Mouse (Mus musculus): Measurements from ENCODE around the gene Ptprn2. TPM values are rescaled to one million over a fixed set of nuclear protein-coding genes. Genes with fewer than 3 reads are reported as not detected.

The Ptprn2 gene
- polyA plus RNA-seq, 1 experiment from 2014 or later: 0.15 TPM

GRCm38 (mm10) chr12:116648584-116649206 is 163.2 kb downstream of the Ptprn2 start:
- H3K27me3 ChIP-seq (replicated peaks): 0 out of 2 replicates have a peak, but pooled peaks cover 8% of the 10 kb centered on the region
- no peak overlapping the region for H3K4me3 ChIP-seq
- H3K9me3 ChIP-seq: no peaks in the 10 kb centered on the region
- no peaks in the 10 kb centered on the region for H3K36me3 ChIP-seq
- no peak overlapping the region for H3K27ac ChIP-seq (replicated peaks)
- WGBS: 61% methylated on average over 4 of the region's 4 CpGs
- no peak for ATAC-seq (ENCODE audit: extremely low read depth, insufficient number of reproducible peaks, low FRiP score, low TSS enrichment)
- no peaks in the 10 kb centered on the region for H3K4me1 ChIP-seq
- H3K4me2 ChIP-seq: no peak overlapping the region
- H3K9ac ChIP-seq: no peak overlapping the region

DNA sequence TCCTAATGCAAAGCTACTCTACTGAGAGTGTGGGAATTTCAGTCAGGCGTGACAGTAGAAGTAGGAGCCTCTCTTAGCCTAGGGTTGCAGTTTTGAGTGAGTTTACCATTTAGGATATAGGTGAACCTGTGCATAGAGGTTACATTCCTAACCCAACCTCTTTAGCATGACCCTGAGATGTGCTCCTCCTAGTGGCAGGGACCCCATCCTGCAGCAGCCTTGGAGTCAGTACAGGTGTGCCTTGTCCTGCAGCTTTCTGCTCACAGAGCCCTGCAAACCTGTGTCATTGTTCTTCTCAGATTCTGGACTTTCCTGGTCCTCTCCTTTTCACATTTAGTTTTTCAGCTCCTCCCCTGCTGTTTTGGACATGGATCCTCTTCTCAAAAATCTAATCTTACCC is 168.2 kb downstream of the Ptprn2 start:
- Histone ChIP-seq H3K9ac (no peak overlapping the region), H3K27me3 (replicated peaks) (no peaks in the 10 kb centered on the region), H3K9me3 (no peaks in the 10 kb centered on the region), H3K4me1 (no peaks in the 10 kb centered on the region), H3K4me2 (no peak overlapping the region), H3K36me3 (no peaks in the 10 kb centered on the region), H3K27ac (replicated peaks) (no peak overlapping the region), H3K4me3 (no peak overlapping the region)
- WGBS: 55% methylated on average over 1 of the region's 1 CpGs
- no peak for ATAC-seq (ENCODE audit: extremely low read depth, insufficient number of reproducible peaks, low FRiP score, low TSS enrichment)

- Histone ChIP-seq H3K36me3 (no peaks in the 10 kb centered on the region), H3K27me3 (replicated peaks) (no peaks in the 10 kb centered on the region), H3K4me2 (no peak overlapping the region), H3K9ac (no peak overlapping the region), H3K9me3 (no peaks in the 10 kb centered on the region), H3K4me3 (no peak overlapping the region), H3K4me1 (no peaks in the 10 kb centered on the region), H3K27ac (replicated peaks) (no peak overlapping the region)
- 18% methylated on average over 7 of the region's 7 CpGs for WGBS
- no peak for ATAC-seq (ENCODE audit: extremely low read depth, insufficient number of reproducible peaks, low FRiP score, low TSS enrichment)
Measured at GRCm38 (mm10) chr12:116660076-116660475, 174.6 kb downstream of the Ptprn2 start.

GRCm38 (mm10) chr12:116661018-116661417 is 175.5 kb downstream of the Ptprn2 start:
- Histone ChIP-seq H3K27me3 (replicated peaks) (no peaks in the 10 kb centered on the region), H3K9me3 (no peaks in the 10 kb centered on the region), H3K27ac (replicated peaks) (no peak overlapping the region), H3K4me2 (no peak overlapping the region), H3K4me3 (no peak overlapping the region), H3K36me3 (no peaks in the 10 kb centered on the region), H3K9ac (no peak overlapping the region), H3K4me1 (no peaks in the 10 kb centered on the region)
- ATAC-seq (ENCODE audit: extremely low read depth, insufficient number of reproducible peaks, low FRiP score, low TSS enrichment): no peak
- 74% methylated on average over 4 of the region's 4 CpGs for WGBS

- Histone ChIP-seq H3K27ac (replicated peaks) (no peak overlapping the region), H3K36me3 (no peaks in the 10 kb centered on the region), H3K4me1 (no peaks in the 10 kb centered on the region), H3K27me3 (replicated peaks) (no peaks in the 10 kb centered on the region), H3K4me3 (no peak overlapping the region), H3K4me2 (no peak overlapping the region), H3K9ac (no peak overlapping the region), H3K9me3 (no peaks in the 10 kb centered on the region)
- ATAC-seq (ENCODE audit: extremely low read depth, insufficient number of reproducible peaks, low FRiP score, low TSS enrichment): no peak
- WGBS: 76% methylated on average over 3 of the region's 3 CpGs
Measured at GRCm38 (mm10) chr12:116677701-116678100, 192.2 kb downstream of the Ptprn2 start.

DNA sequence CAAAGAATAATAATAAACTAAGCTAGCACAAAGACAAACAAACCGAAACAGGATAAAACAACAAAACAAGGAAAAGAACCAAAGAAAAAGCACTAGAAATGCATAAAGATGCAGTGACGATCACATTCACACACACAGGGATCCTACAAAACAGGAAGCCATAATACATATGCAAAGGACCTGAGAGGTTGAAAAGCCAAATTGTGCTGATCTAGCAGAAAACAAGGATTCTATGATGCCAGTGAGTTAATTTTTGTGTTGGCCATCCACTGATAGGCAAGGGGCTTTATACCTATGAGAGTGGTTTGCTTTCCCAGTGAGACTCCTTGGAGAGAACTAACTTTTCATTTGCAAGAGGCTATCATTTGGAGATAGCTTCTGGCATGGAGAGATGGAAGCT is 204.3 kb downstream of the Ptprn2 start:
- Histone ChIP-seq H3K9ac (no peak overlapping the region), H3K27me3 (replicated peaks) (no peaks in the 10 kb centered on the region), H3K4me3 (no peak overlapping the region), H3K36me3 (no peaks in the 10 kb centered on the region), H3K9me3 (no peaks in the 10 kb centered on the region), H3K4me2 (no peak overlapping the region), H3K27ac (replicated peaks) (no peak overlapping the region), H3K4me1 (no peaks in the 10 kb centered on the region)
- WGBS: 71% methylated on average over 2 of the region's 2 CpGs
- no peak for ATAC-seq (ENCODE audit: extremely low read depth, insufficient number of reproducible peaks, low FRiP score, low TSS enrichment)

- Histone ChIP-seq H3K27ac (replicated peaks) (no peak overlapping the region), H3K4me1 (no peaks in the 10 kb centered on the region), H3K36me3 (no peaks in the 10 kb centered on the region), H3K27me3 (replicated peaks) (no peaks in the 10 kb centered on the region), H3K9me3 (no peaks in the 10 kb centered on the region), H3K9ac (no peak overlapping the region), H3K4me3 (no peak overlapping the region), H3K4me2 (no peak overlapping the region)
- WGBS: 53% methylated on average over 5 of the region's 5 CpGs
- no peak for ATAC-seq (ENCODE audit: extremely low read depth, insufficient number of reproducible peaks, low FRiP score, low TSS enrichment)
Measured at GRCm38 (mm10) chr12:116709535-116709934, 224.0 kb downstream of the Ptprn2 start.

DNA sequence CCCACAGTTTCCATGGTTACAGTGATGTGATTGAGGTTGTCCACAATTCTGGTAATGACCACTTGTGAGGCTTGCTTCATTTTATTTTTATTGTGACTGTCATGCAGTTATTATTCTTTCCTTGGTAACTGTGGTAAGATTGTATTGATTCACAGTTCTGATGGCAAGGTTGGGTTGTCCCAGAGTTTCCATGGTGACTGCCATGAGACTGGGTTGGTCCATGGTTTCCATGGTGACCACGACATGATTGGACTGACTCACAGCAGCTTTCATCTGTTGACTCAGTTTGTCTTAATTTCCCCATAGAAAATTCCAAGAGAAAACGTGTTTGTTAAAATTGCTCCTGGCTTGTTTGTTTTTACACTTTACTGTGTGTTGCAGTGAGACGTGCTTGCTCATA is 225.2 kb downstream of the Ptprn2 start:
- H3K27me3 ChIP-seq (replicated peaks): no peaks in the 10 kb centered on the region
- H3K9me3 ChIP-seq: no peaks in the 10 kb centered on the region
- H3K36me3 ChIP-seq: no peaks in the 10 kb centered on the region
- 61% methylated on average over 3 of the region's 3 CpGs for WGBS
- no peak overlapping the region for H3K27ac ChIP-seq (replicated peaks)
- no peak for ATAC-seq (ENCODE audit: extremely low read depth, insufficient number of reproducible peaks, low FRiP score, low TSS enrichment)
- H3K4me1 ChIP-seq: no peaks in the 10 kb centered on the region
- no peak overlapping the region for H3K4me3 ChIP-seq
- no peak overlapping the region for H3K9ac ChIP-seq
- H3K4me2 ChIP-seq: no peak overlapping the region

GRCm38 (mm10) chr12:116711133-116711532 is 225.6 kb downstream of the Ptprn2 start:
- H3K4me2 ChIP-seq: no peak overlapping the region
- H3K4me3 ChIP-seq: no peak overlapping the region
- H3K27ac ChIP-seq (replicated peaks): no peak overlapping the region
- no peak overlapping the region for H3K9ac ChIP-seq
- no peak for ATAC-seq (ENCODE audit: extremely low read depth, insufficient number of reproducible peaks, low FRiP score, low TSS enrichment)
- no peaks in the 10 kb centered on the region for H3K36me3 ChIP-seq
- H3K4me1 ChIP-seq: no peaks in the 10 kb centered on the region
- 81% methylated on average over 6 of the region's 6 CpGs for WGBS
- H3K27me3 ChIP-seq (replicated peaks): no peaks in the 10 kb centered on the region
- H3K9me3 ChIP-seq: no peaks in the 10 kb centered on the region

DNA sequence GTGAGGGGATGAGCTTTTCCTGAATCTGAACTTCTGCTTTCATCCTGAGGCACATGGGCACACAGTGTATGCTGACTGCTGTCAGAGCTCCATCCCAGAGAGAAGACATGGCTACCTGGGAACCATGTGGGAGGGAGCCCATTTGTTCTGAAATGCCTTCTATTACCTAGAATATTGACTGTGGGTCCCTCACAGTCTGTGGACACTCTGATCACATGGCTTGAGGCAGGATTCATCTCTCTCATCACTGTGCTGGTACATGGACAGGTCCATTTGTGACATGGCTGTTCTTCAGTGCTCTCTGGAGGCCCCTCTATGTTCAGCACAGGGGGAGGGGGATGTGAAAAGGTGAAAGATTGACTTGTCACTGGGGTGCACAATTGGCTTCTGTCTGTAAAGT is 227.6 kb downstream of the Ptprn2 start:
- Histone ChIP-seq H3K9ac (no peak overlapping the region), H3K27me3 (replicated peaks) (no peaks in the 10 kb centered on the region)
- no peak for ATAC-seq (ENCODE audit: extremely low read depth, insufficient number of reproducible peaks, low FRiP score, low TSS enrichment)

DNA sequence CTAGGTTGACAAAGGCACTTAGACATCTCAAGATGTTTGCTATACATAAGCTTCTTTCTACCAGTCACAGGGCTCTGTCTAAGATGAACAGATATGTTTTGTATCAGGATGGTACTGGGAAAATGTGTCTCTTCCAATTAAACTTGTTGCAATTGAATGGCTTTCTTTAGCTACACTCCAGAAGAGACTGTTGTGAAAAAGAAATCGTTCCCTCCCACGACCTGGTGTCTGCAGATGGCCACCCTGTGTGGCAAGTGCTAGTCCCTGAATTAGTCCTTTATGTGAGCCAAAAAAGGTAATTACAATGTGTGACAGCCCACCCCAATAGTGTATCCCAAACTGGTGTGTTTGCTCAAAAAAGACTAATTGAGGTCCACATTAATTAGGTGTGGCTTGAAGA is 235.5 kb downstream of the Ptprn2 start:
- H3K9me3 ChIP-seq: no peaks in the 10 kb centered on the region
- no peak for ATAC-seq (ENCODE audit: extremely low read depth, insufficient number of reproducible peaks, low FRiP score, low TSS enrichment)
- 72% methylated on average over 2 of the region's 2 CpGs for WGBS

More for the DNA sequence above, 227.6 kb downstream of the Ptprn2 start:
- no peaks in the 10 kb centered on the region for H3K4me1 ChIP-seq
- H3K9me3 ChIP-seq: no peaks in the 10 kb centered on the region
- no peaks in the 10 kb centered on the region for H3K36me3 ChIP-seq
- no peak overlapping the region for H3K4me3 ChIP-seq
- no peak overlapping the region for H3K4me2 ChIP-seq
- H3K27ac ChIP-seq (replicated peaks): no peak overlapping the region

GRCm38 (mm10) chr12:116740141-116740540 is 254.6 kb downstream of the Ptprn2 start:
- WGBS: 78% methylated on average over 5 of the region's 5 CpGs
- ATAC-seq (ENCODE audit: extremely low read depth, insufficient number of reproducible peaks, low FRiP score, low TSS enrichment): no peak
- Histone ChIP-seq H3K4me2 (no peak overlapping the region), H3K4me1 (no peaks in the 10 kb centered on the region), H3K9me3 (no peaks in the 10 kb centered on the region), H3K9ac (no peak overlapping the region), H3K36me3 (no peaks in the 10 kb centered on the region), H3K27me3 (replicated peaks) (no peaks in the 10 kb centered on the region), H3K4me3 (no peak overlapping the region), H3K27ac (replicated peaks) (no peak overlapping the region)

More for the DNA sequence above, 235.5 kb downstream of the Ptprn2 start:
- Histone ChIP-seq H3K36me3 (no peaks in the 10 kb centered on the region), H3K4me1 (no peaks in the 10 kb centered on the region), H3K9ac (no peak overlapping the region), H3K27ac (replicated peaks) (no peak overlapping the region), H3K27me3 (replicated peaks) (no peaks in the 10 kb centered on the region), H3K4me2 (no peak overlapping the region), H3K4me3 (no peak overlapping the region)
